Mouse (Mus musculus) left cerebral cortex, adult 8-10 months (tissue): ENCODE measurements around the gene Smcr8. TPM values are rescaled to one million over a fixed set of nuclear protein-coding genes. Genes with fewer than 3 reads are reported as not detected.

Source experiments
- microRNA-seq, 2 experiments: library from miRNA; unstranded; fragments of <30 nt; microRNA quantifications; one replicate each; pipeline ENCODE4 v1.2.0; 2022
- total RNA-seq, 4 experiments: library from RNA; stranded (reverse); gene quantifications; 2 replicates each; pipeline ENCODE4 v1.2.4; 2022

Smcr8 gene
- total RNA-seq, 4 experiments from 2014 or later, result 31.7 to 35.9 (median 32.7) TPM

Small RNA genes within 50 kb of the gene (microRNA-seq; reads per million reads assigned to microRNA genes)
- 1.1 to 1.5 reads per million in 2 experiments for gene Mir5100

Other genes starting within 250 kb of the Smcr8 start
- gene Alkbh5, start 241.1 kb upstream of the Smcr8 start, total RNA-seq, result 10 to 100 TPM; 52.7 to 58.2 (median 54.9) TPM
- 10 to 100 TPM; 40.0 to 42.3 (median 40.8) TPM for gene Llgl1, start 77.8 kb upstream of the Smcr8 start, total RNA-seq
- gene Flii, start 50.3 kb upstream of the Smcr8 start, total RNA-seq, result 10 to 100 TPM; 61.2 to 73.0 (median 62.4) TPM
- 10 to 100 TPM; 18.3 to 24.8 (median 19.8) TPM for gene Mief2, start 49.1 kb upstream of the Smcr8 start, total RNA-seq
- 1 to 10 TPM; 5.4 to 7.2 (median 6.6) TPM for gene Top3a, start 159 bp upstream of the Smcr8 start, total RNA-seq
- gene Shmt1, start 34.2 kb downstream of the Smcr8 start, total RNA-seq, result 1 to 10 TPM; 4.0 to 7.1 (median 5.6) TPM
- 10 to 100 TPM; 27.6 to 30.0 (median 29.5) TPM for gene Dhrs7b, start 53.1 kb downstream of the Smcr8 start, total RNA-seq
- 10 to 100 TPM; 26.7 to 33.3 (median 30.3) TPM for gene Tmem11, start 101.7 kb downstream of the Smcr8 start, total RNA-seq
- 10 to 100 TPM in 3 of 4 experiments, 1 to 10 TPM in 1; 9.6 to 13.4 (median 11.9) TPM for gene Natd1, start 137.2 kb downstream of the Smcr8 start, total RNA-seq
- 10 to 100 TPM; 12.0 to 18.7 (median 16.3) TPM for gene Map2k3, start 154.5 kb downstream of the Smcr8 start, total RNA-seq
- 10 to 100 TPM; 15.1 to 19.8 (median 15.6) TPM for gene Kcnj12, start 245.0 kb downstream of the Smcr8 start, total RNA-seq